Mouse (Mus musculus) ES-E14 (cell line): ENCODE measurements around the gene Prm2. TPM values are rescaled to one million over a fixed set of nuclear protein-coding genes. Genes with fewer than 3 reads are reported as not detected.

Source experiments
- DNase-seq: peaks from one replicate; pipeline ENCODE4 v3.0.0-alpha.2; 2013; ENCODE audit warnings: low read depth, low spot score
- H3K27ac ChIP-seq: 2 replicates; pipeline ENCODE4 v1.5.1; 2012; ENCODE audit warnings: low read depth, mild to moderate bottlenecking, low read length, moderate library complexity, mixed read lengths; ENCODE audit not compliant: poor library complexity, insufficient read depth, severe bottlenecking
- H3K36me3 ChIP-seq: 2 replicates; pipeline ENCODE4 v1.6.1; 2012; ENCODE audit warnings: mild to moderate bottlenecking, low read length, moderate library complexity, mixed read lengths; ENCODE audit not compliant: control insufficient read depth, poor library complexity, insufficient read depth, severe bottlenecking
- H3K4me1 ChIP-seq, 2 experiments: fragments of 150-350 bp in 1 of 2; sonication (generic) in 1 of 2; 2 replicates each; pipeline ENCODE4 v1.6.1; 2012; ENCODE audit warnings: low read length in 2 of 2, mild to moderate bottlenecking in 1 of 2, mixed read lengths in 1 of 2; ENCODE audit not compliant: control insufficient read depth in 2 of 2, insufficient read depth in 2 of 2, poor library complexity in 1 of 2
- H3K4me3 ChIP-seq, 2 experiments: fragments of 150-350 bp in 1 of 2; sonication (generic) in 1 of 2; 2 replicates each; pipeline ENCODE4 v1.5.1; 2012; ENCODE audit warnings: low read length in 2 of 2, low read depth in 1 of 2, mild to moderate bottlenecking in 1 of 2, mixed read lengths in 1 of 2; ENCODE audit not compliant: insufficient read depth in 1 of 2, poor library complexity in 1 of 2, severe bottlenecking in 1 of 2
- H3K9ac ChIP-seq: 2 replicates; pipeline ENCODE4 v1.6.1; 2012; ENCODE audit warnings: low read depth, mild to moderate bottlenecking, low read length, mixed read lengths; ENCODE audit not compliant: poor library complexity, insufficient read depth, severe bottlenecking
- H3K9me3 ChIP-seq: fragments of 150-350 bp; sonication (generic); 2 replicates; pipeline ENCODE4 v1.6.1; 2012; ENCODE audit warnings: low read depth, mild to moderate bottlenecking, low read length; ENCODE audit not compliant: control insufficient read depth, insufficient read depth
- CHD2 ChIP-seq: IDR thresholded peaks from 2 replicates; pipeline ENCODE4 v1.6.1; 2014; ENCODE audit warnings: mild to moderate bottlenecking, low read depth, low read length, inconsistent platforms
- HCFC1 ChIP-seq: IDR thresholded peaks from 2 replicates; pipeline ENCODE4 v1.6.1; 2012; ENCODE audit warnings: low read length, inconsistent platforms, borderline replicate concordance; ENCODE audit not compliant: insufficient read depth
- MAFK ChIP-seq: IDR thresholded peaks from 2 replicates; pipeline ENCODE4 v1.6.1; 2014; ENCODE audit warnings: mild to moderate bottlenecking, low read depth, low read length, inconsistent platforms; ENCODE audit not compliant: insufficient read depth
- ZC3H11A ChIP-seq: IDR thresholded peaks from 2 replicates; pipeline ENCODE4 v1.6.1; 2012; ENCODE audit warnings: low read depth, mild to moderate bottlenecking, inconsistent platforms, low read length, borderline replicate concordance
- ZNF384 ChIP-seq: IDR thresholded peaks from 2 replicates; pipeline ENCODE4 v1.6.1; 2012; ENCODE audit warnings: low read depth, low read length, inconsistent platforms
- in situ Hi-C, 2 experiments: fragments of 600-800 bp; cut with MboI; formaldehyde crosslinking; loops; one replicate each; pipeline ENCODE4 v1.15.1; 2025; ENCODE audit warnings: low sequenced_read_pairs in 2 of 2, inconsistent platforms in 1 of 2; ENCODE audit not compliant: unreplicated experiment in 2 of 2
- total RNA-seq: library from RNA; depleted of rRNA; stranded (reverse); fragments of 300-350 nt; gene quantifications from 2 replicates; pipeline ENCODE4 v1.2.3, GENCODE M21; 2012

Prm2 gene
- total RNA-seq, 1 experiment, result not detected

- no peak for TF ChIP-seq ZC3H11A
- TF ChIP-seq HCFC1, result no peak
- Histone ChIP-seq H3K9ac (no peak overlapping the region), H3K9me3 (no peaks in the 10 kb centered on the region), H3K36me3 (no peaks in the 10 kb centered on the region), H3K27ac (no peak overlapping the region), H3K4me3 (no peak overlapping the region), H3K4me1 (peaks cover 2 to 6% of the 10 kb centered on the region in 2 experiments; a peak in 2 of 4 replicates)
- no peak for DNase-seq
- in situ Hi-C loops, result no loop called here
Observed at GRCm38 (mm10) chr16:10836388-10836787, 40.5 kb upstream of the Prm2 start.

DNA sequence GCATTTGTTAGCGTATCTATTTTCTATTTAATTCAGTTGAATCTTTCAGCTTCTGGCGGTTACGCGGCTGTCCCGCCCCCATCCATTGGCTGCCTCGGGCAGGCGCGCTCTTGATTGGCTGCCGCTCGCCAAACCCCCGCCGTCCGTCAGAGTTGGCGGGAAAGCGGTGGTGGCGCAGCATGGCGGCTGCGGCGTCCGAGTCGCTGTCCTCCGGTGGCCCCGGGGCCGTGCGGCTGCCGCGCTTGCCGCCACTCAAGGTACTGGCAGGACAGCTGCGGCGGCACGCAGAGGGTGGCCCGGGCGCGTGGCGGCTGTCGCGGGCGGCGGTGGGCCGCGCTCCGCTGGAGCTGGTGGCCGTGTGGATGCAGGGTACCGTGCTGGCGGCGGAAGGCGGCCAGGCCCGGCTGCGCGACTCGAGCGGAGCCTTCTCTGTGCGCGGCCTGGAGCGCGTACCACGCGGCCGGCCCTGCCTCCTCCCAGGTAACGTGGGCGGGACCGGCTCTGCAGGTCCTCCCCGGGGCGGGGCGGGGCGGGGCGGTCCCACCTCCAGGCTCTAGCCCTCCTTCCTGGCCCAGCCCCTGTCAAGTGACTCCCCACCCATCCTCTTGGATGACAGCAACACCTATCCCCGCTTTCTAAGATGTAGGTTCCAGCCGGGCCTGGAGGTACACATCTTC, 39.1 kb upstream of the Prm2 start, which contains the start of gene Rmi2:
Rmi2 (plus strand) TSS at position 149 of the 677 bp plus-strand sequence.
- peak; percentile 69 for DNase-seq
- TF ChIP-seq MAFK (no peak), ZNF384 (no peak), HCFC1 (no peak; the same call in 1 of the 2 replicates)
- Histone ChIP-seq H3K27ac (peak within 1 kb of the TSS; percentile 90), H3K4me3 (peak within 1 kb of the TSS; percentile 65 to 95), H3K4me1 (peaks cover 2 to 4% of the 10 kb centered on the region in 2 experiments; a peak in 2 of 4 replicates), H3K36me3 (no peaks in the 10 kb centered on the region), H3K9me3 (no peaks in the 10 kb centered on the region), H3K9ac (peak within 1 kb of the TSS; percentile 95)
- in situ Hi-C loops, result no loop called here

- DNase-seq, result no peak
- Histone ChIP-seq H3K36me3 (no peaks in the 10 kb centered on the region), H3K4me1 (peaks cover 2 to 4% of the 10 kb centered on the region in 2 experiments; a peak in 2 of 4 replicates), H3K27ac (no peak overlapping the region), H3K4me3 (peak overlapping the region; percentile 65 to 95; a peak in 3 of 4 replicates), H3K9me3 (no peaks in the 10 kb centered on the region), H3K9ac (no peak overlapping the region)
- TF ChIP-seq MAFK (0 out of 2 replicates have a peak, but pooled peaks have one; percentile 35), ZC3H11A (no peak)
- in situ Hi-C loops, result no loop called here
Observed at GRCm38 (mm10) chr16:10834542-10834910, 38.6 kb upstream of the Prm2 start.

- Histone ChIP-seq H3K4me1 (no peaks in the 10 kb centered on the region; a peak in 1 of 4 replicates), H3K27ac (no peak overlapping the region), H3K36me3 (no peaks in the 10 kb centered on the region), H3K9ac (no peak overlapping the region), H3K9me3 (no peaks in the 10 kb centered on the region), H3K4me3 (no peak overlapping the region)
- DNase-seq, result no peak
- in situ Hi-C loops, result no loop called here
- no peak for TF ChIP-seq CHD2
- no peak for TF ChIP-seq HCFC1
- no peak for TF ChIP-seq ZC3H11A
- TF ChIP-seq ZNF384, result no peak
- TF ChIP-seq MAFK, result no peak
Observed at GRCm38 (mm10) chr16:10828461-10828805, 32.5 kb upstream of the Prm2 start.

GRCm38 (mm10) chr16:10827766-10828460, 32.0 kb upstream of the Prm2 start:
- in situ Hi-C loops, result no loop called here
- Histone ChIP-seq H3K4me3 (no peak overlapping the region), H3K36me3 (no peaks in the 10 kb centered on the region), H3K4me1 (no peaks in the 10 kb centered on the region; a peak in 1 of 4 replicates), H3K27ac (no peak overlapping the region), H3K9ac (no peak overlapping the region), H3K9me3 (no peaks in the 10 kb centered on the region)
- no peak for DNase-seq
- TF ChIP-seq MAFK, result no peak
- no peak for TF ChIP-seq HCFC1
- TF ChIP-seq ZC3H11A, result no peak
- TF ChIP-seq ZNF384, result no peak
- TF ChIP-seq CHD2, result no peak
